Mouse (Mus musculus) v-Abl transformed pro-B cells (cell line): ENCODE data around the gene Bpifb4.

Experiments used
- in situ Hi-C, 2 experiments: fragments of 400-800 bp; cut with MboI; formaldehyde crosslinking; loops; one replicate each; pipeline ENCODE4 v1.15.1; 2025; ENCODE audit not compliant: unreplicated experiment in 2 of 2

The Bpifb4 gene

DNA sequence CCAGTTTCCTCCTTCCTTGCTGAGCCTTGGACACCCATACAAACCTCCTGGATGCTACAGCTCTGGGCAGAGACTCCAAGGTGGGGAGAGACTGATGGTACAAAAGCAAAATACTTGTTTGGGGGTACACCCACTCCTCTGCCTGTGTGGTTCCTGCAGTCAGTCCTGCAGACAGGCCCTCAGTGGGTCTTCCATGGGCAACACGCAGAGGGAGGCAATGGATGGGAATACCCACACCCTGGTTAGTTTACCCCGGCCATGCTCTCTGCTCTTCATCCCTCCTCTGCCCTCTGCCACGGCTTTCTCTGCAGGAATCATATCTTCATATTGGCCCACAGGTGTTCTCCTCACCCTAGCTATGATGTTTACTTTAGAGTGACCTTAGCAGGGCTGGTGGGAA, 62.5 kb downstream of the Bpifb4 start:
- in situ Hi-C loops, result no loop called here

DNA sequence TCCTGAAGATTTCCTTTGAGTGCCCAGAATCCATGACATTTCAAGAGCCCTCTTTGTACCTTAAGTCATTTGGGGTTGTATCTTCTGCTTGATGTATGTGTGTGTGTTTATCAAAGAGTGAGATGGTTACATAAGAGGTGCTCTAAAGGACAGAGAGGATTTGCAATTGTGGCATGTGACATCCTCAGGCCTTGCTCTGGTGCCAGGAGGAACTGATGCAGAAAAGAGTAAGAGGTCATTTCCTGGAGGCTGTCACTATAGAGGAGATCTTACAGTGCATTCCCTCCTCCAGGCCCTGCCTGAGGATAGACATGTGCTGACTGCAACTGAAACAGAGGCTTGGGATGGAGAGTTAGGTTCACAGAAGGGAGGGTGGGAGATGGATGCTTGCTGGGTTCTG, 63.0 kb downstream of the Bpifb4 start:
- in situ Hi-C loops, result no loop called here

DNA sequence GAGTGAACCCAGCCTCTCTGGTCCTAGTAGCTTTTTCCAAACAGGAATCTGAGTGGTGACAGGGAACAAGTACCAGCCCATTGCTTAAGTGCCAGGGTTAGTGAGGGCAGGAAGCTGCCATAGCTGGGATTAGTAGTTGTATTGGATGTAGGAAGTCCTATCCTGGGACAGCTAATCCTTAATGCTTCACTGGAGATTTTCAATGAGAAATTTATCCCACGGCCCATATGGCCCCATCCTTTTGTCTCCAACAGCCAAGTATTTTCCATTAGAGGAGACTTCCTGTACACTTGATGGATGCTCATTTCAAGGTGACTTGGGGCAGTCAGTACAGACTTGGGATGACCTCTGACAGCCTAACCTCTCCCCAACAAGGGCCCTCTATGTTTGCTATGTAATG, 66.4 kb downstream of the Bpifb4 start:
- in situ Hi-C loops, result no loop called here

DNA sequence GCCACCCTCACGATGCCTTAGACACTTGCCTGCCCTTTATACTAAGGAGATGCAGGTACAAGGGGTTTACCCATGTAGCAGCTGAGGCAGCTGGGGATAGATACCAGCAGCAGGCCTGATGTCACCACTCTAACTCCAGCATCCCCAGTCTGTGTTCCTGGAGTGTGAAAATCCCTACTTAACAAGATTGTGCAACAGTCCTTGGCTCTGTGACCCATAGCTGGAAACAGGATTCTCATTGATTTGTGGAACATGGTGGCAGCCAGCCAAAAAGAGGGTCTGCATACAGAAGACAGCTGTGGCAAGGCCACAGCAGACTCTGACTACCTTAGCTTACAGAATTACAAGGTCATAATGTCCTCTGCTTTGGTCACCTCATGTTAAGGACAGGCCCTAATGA, 67.1 kb downstream of the Bpifb4 start:
- in situ Hi-C loops, result no loop called here

DNA sequence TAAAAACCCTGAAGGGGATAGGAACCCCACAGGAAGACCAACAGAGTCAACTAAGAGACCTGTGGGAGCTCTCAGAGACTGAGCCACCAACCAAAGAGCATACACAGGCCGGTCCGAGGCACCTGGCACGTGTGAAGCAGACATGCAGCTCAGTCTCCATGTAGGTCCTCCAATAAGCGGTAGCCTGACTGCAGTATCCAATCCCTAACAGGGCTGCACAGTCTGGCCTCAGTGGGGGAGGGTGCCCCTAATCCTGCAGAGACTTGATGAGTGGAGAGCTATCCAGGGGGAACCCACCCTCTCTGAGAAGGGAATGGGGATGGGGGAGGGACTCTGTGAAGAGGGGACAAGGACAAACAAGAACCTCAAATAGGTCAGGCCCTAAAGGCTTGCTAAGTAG, 67.7 kb downstream of the Bpifb4 start:
- in situ Hi-C loops, result no loop called here

DNA sequence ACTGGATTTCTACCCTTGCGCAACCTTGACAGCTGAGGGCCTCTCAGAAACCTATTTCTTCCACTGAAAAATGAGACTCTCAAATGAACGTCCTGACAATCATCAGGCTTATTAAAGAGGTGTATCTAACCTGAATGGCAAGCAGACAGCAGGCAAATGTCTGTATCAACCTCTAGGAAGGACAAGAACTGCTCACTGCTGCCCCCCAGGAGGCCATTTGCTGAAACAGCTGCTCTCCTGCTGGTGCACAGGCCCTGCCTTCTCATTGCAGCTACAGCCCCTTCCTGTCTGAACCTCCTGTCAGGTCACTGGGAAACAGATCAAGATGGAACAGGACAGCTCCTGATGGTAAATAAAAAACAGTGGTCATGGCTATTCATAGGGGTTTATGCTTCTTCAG, 68.3 kb downstream of the Bpifb4 start:
- in situ Hi-C loops, result no loop called here

DNA sequence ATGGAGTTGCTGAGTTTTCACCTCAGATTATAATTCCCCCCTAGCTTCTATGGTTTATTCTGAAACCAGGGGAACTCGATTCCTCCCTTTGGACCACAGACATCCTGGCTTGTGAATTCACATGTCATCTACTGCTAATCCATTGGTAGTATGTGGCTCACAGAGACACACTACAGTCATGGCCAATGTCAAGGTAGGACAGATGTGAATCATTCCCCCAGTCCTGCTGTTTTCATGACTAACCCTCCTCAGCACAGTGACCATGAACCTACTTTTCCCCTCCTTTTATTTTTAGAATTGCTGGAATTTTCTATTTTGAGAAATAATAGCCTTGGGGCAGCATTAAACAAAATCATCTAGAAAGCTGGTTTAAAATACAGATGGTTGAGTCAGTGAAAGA, 69.4 kb downstream of the Bpifb4 start:
- in situ Hi-C loops, result no loop called here

DNA sequence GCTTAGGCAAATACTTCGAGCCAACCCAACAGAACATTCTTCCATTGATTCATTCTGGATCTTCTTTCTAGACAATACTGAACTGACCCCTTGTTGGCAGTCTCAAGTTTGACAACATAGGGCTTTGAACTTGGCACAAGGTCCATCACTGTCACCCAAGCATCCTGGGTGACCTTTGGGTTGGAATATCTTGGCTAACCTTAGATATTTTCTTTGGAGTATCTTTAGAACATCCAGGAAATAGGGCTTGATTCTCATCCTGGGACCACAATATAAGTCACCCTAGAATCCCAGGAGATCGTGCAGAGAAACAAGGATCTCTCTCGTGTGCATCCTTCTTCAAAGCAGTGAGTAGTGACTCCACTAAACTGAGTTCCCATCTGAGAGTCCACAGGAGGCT, 70.0 kb downstream of the Bpifb4 start, which contains the start of gene Bpifa2:
Bpifa2 (plus strand) TSS at position 301 of the 400 bp plus-strand sequence.
- in situ Hi-C loops, result no loop called here
